Mouse (Mus musculus) granulocyte monocyte progenitor cell, adult 5-6 weeks (primary cell): Measurements from ENCODE around the gene F2rl1. TPM values are rescaled to one million over a fixed set of nuclear protein-coding genes. Genes with fewer than 3 reads are reported as not detected.

Experiments
- ATAC-seq: replicated peaks from 2 replicates; pipeline ENCODE4 v1.8.0; 2016; ENCODE audit warnings: mild to moderate bottlenecking, moderate TSS enrichment, inconsistent platforms; ENCODE audit not compliant: poor library complexity, severe bottlenecking
- total RNA-seq, 2 experiments: library from RNA; stranded (forward) in 1 of 2; stranded (reverse) in 1 of 2; fragments of 200-712, 200-1000 nt in 1 of 2; fragments of >200 nt in 1 of 2; fragmentation: Nextera tagmentation in 1 of 2; gene quantifications; 2 replicates each; pipeline ENCODE4 v1.2.3; 2014 to 2017

F2rl1 gene
- total RNA-seq (2014; fragmentation: Nextera tagmentation) (0.41 and 0.58 TPM in 2 replicates), total RNA-seq (2017) (0.17 and 0.77 TPM in 2 replicates)

GRCm38 (mm10) chr13:95524674-95525491, at the start of gene F2rl1:
F2rl1 (minus strand) TSS chr13:95525227.
- ATAC-seq = peak; percentile 58

- no peak for ATAC-seq
Measured at GRCm38 (mm10) chr13:95570877-95571276, 45.9 kb upstream of the F2rl1 start.

GRCm38 (mm10) chr13:95569326-95569725, 44.3 kb upstream of the F2rl1 start:
- ATAC-seq = no peak

- no peak for ATAC-seq
Measured at GRCm38 (mm10) chr13:95568336-95568735, 43.3 kb upstream of the F2rl1 start.

GRCm38 (mm10) chr13:95566841-95567551, 42.0 kb upstream of the F2rl1 start:
- ATAC-seq = no peak

- ATAC-seq = peak; percentile 92
Measured at GRCm38 (mm10) chr13:95563693-95564092, 38.7 kb upstream of the F2rl1 start.

- peak; percentile 29; the same call in 1 of the 2 replicates for ATAC-seq
Measured at GRCm38 (mm10) chr13:95563066-95563610, 38.1 kb upstream of the F2rl1 start.

GRCm38 (mm10) chr13:95557326-95557725, 32.3 kb upstream of the F2rl1 start:
- ATAC-seq = no peak

- ATAC-seq = peak; percentile 96
Measured at GRCm38 (mm10) chr13:95553885-95554492, 29.0 kb upstream of the F2rl1 start.

GRCm38 (mm10) chr13:95550636-95551370, 25.8 kb upstream of the F2rl1 start:
- no peak for ATAC-seq

- no peak for ATAC-seq
Measured at GRCm38 (mm10) chr13:95549421-95549820, 24.4 kb upstream of the F2rl1 start.

- ATAC-seq = no peak
Measured at GRCm38 (mm10) chr13:95548856-95549255, 23.8 kb upstream of the F2rl1 start.

GRCm38 (mm10) chr13:95548291-95548789, 23.3 kb upstream of the F2rl1 start:
- ATAC-seq = peak; percentile 71

GRCm38 (mm10) chr13:95547090-95547611, 22.1 kb upstream of the F2rl1 start:
- ATAC-seq = peak; percentile 34; the same call in 1 of the 2 replicates

GRCm38 (mm10) chr13:95546251-95546650, 21.2 kb upstream of the F2rl1 start:
- ATAC-seq = no peak

GRCm38 (mm10) chr13:95545729-95546186, 20.7 kb upstream of the F2rl1 start:
- no peak for ATAC-seq

GRCm38 (mm10) chr13:95538021-95538420, 13.0 kb upstream of the F2rl1 start:
- ATAC-seq = no peak

GRCm38 (mm10) chr13:95536117-95536493, 11.1 kb upstream of the F2rl1 start:
- ATAC-seq = no peak

- ATAC-seq = no peak
Measured at GRCm38 (mm10) chr13:95535461-95536116, 10.6 kb upstream of the F2rl1 start.
